Mouse (Mus musculus) ES-Bruce4 (cell line): Measurements from ENCODE around the gene Catip.

ENCODE experiments used
- CTCF ChIP-seq: IDR thresholded peaks from one replicate; pipeline ENCODE4 v1.8.1; 2011; ENCODE audit warnings: low read depth, low read length
- EP300 ChIP-seq: IDR thresholded peaks from 2 replicates; pipeline ENCODE4 v1.6.1; 2011; ENCODE audit warnings: low read depth, low read length; ENCODE audit not compliant: insufficient read depth
- POLR2A ChIP-seq: IDR thresholded peaks from one replicate; pipeline ENCODE4 v1.8.1; 2011; ENCODE audit warnings: low read length; ENCODE audit not compliant: insufficient read depth

DNA sequence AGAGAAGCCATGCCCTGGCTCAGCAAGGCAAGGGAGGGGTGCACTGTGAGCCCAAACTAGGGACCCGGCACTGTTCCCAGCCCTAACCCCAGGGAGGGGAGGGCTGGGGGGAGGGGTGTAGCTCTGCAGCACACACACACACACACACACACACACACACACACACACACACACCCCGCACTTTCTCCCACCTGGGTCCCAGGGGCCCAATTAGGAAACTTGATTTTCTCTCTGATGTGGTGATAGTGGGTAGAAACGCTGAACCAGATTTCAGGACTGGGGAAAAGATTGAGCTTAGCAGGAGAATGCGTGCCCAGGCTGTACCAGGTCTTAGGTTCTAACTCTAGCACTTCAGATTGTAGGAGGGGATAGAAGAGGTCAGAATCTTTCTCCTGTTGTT lies 23.3 kb upstream of the Catip start:
- TF ChIP-seq EP300 (no peak), POLR2A (no peak), CTCF (no peak)
